Mouse (Mus musculus): ENCODE measurements around the gene Msx1. TPM values are rescaled to one million over a fixed set of nuclear protein-coding genes. Genes with fewer than 3 reads are reported as not detected.

The Msx1 gene
- total RNA-seq (2023): not detected in 4 replicates

DNA sequence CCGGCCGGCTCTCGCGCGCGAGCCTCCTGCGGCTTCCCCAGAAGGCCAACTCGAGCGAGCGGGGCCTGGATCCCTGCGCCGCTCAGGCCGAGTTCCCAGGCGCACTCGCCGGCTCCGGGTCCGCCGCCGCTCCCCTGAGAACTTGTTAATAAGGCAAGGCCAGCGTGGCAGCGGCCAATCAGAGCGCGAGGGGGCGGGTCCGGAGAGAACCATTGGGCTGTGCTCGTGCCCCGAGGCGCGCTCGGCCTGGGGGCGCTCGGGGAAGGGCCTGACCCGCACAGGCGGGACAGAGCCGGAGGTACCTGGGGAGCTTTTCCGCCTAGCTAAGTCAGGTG is at the start of gene Msx1:
TSS of gene Msx1 (minus strand) at position 123 of the 335 bp plus-strand sequence.

Other genes starting within 250 kb of the Msx1 start
- gene Stk32b, start 107.4 kb downstream of the Msx1 start, total RNA-seq (2023): not detected in 4 replicates
- gene Cytl1, start 89.1 kb downstream of the Msx1 start, total RNA-seq (2023): not detected in 4 replicates
- 25.5 to 29.0 TPM (median 27.0 TPM) in 4 replicates for gene Stx18, start 214.2 kb upstream of the Msx1 start, total RNA-seq (2023)